Mouse (Mus musculus): ENCODE measurements around the gene Gm8005. TPM values are rescaled to one million over a fixed set of nuclear protein-coding genes. Genes with fewer than 3 reads are reported as not detected.

Gm8005 gene
- polyA plus RNA-seq (2014; fragmentation: Illumina TruSeq; extraction: RNeasy Lipid Tissue Mini Kit (QIAGEN cat#74804); ENCODE audit: low replicate concordance) = not detected

GRCm38 (mm10) chr14:42439573-42439972 lies at the start of gene Gm8005:
TSS of gene Gm8005 (minus strand) at chr14:42439673.

GRCm38 (mm10) chr14:42463581-42463980 lies 24.1 kb upstream of the Gm8005 start, which contains the start of gene Gm8011:
TSS of gene Gm8011 (plus strand) at chr14:42463881.

Other genes starting within 250 kb of the Gm8005 start
- gene Gm3573, start 248.9 kb downstream of the Gm8005 start, polyA plus RNA-seq (2014; fragmentation: Illumina TruSeq; extraction: RNeasy Lipid Tissue Mini Kit (QIAGEN cat#74804); ENCODE audit: low replicate concordance) = not detected
- gene Gm17026, start 179.6 kb downstream of the Gm8005 start, polyA plus RNA-seq (2014; fragmentation: Illumina TruSeq; extraction: RNeasy Lipid Tissue Mini Kit (QIAGEN cat#74804); ENCODE audit: low replicate concordance) = not detected
- not detected for gene Gm9611, start 142.3 kb downstream of the Gm8005 start, polyA plus RNA-seq (2014; fragmentation: Illumina TruSeq; extraction: RNeasy Lipid Tissue Mini Kit (QIAGEN cat#74804); ENCODE audit: low replicate concordance)
- gene Gm7995, start 129.5 kb downstream of the Gm8005 start, polyA plus RNA-seq (2014; fragmentation: Illumina TruSeq; extraction: RNeasy Lipid Tissue Mini Kit (QIAGEN cat#74804); ENCODE audit: low replicate concordance) = not detected
- not detected for gene Gm8011, start 24.2 kb upstream of the Gm8005 start, polyA plus RNA-seq (2014; fragmentation: Illumina TruSeq; extraction: RNeasy Lipid Tissue Mini Kit (QIAGEN cat#74804); ENCODE audit: low replicate concordance)
- not detected for gene Gm8020, start 62.7 kb upstream of the Gm8005 start, polyA plus RNA-seq (2014; fragmentation: Illumina TruSeq; extraction: RNeasy Lipid Tissue Mini Kit (QIAGEN cat#74804); ENCODE audit: low replicate concordance)
- gene Gm8024, start 84.6 kb upstream of the Gm8005 start, polyA plus RNA-seq (2014; fragmentation: Illumina TruSeq; extraction: RNeasy Lipid Tissue Mini Kit (QIAGEN cat#74804); ENCODE audit: low replicate concordance) = not detected
- gene Gm17124, start 160.2 kb upstream of the Gm8005 start, polyA plus RNA-seq (2014; fragmentation: Illumina TruSeq; extraction: RNeasy Lipid Tissue Mini Kit (QIAGEN cat#74804); ENCODE audit: low replicate concordance) = not detected
- not detected for gene Gm3633, start 202.2 kb upstream of the Gm8005 start, polyA plus RNA-seq (2014; fragmentation: Illumina TruSeq; extraction: RNeasy Lipid Tissue Mini Kit (QIAGEN cat#74804); ENCODE audit: low replicate concordance)
- gene Gm10378, start 216.3 kb upstream of the Gm8005 start, polyA plus RNA-seq (2014; fragmentation: Illumina TruSeq; extraction: RNeasy Lipid Tissue Mini Kit (QIAGEN cat#74804); ENCODE audit: low replicate concordance) = not detected

All from small intestine, adult 10 weeks (tissue).